Mouse (Mus musculus): ENCODE results near the gene Tmppe.

Gene Tmppe

DNA sequence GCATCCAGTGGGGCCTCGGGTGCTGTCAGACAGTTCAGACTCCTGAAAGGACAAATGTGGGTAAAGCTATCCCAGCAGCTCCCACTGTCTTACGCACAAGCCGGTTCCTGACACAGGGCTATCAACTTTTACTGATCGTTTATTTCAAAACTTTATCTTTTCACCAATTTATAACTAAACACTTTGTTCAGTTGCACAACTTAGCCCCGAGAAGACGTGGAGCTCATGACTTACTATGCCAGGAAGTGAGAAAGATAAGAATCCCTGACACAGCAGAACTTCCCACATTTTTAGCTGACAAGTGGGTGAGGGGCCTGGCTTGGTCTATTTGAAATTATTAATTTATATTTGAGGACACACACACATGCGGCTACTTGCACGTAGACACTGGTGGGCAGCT is 6.2 kb upstream of the Tmppe start:
- DNase-seq (ENCODE audit: extremely low read depth, low read depth): peak; percentile 25

DNA sequence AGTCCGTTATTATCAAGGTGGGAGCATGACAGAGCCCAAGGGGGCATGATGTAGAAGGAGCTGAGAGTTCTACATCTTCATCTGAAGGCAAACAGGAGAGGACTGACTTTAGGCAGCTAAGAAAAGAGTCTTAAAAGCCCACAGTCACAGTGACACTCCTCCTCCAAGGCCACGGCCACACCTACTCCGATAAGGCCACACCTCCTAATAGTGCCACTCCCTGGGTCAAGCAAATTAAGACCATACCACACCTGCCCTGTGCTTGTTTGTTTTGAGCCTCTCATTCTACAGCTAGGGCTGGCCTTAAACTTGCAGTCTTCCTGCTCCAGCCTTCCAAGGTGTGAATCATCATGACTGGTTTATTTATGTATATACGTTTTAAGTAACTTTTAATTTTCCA is 5.6 kb upstream of the Tmppe start:
- DNase-seq (ENCODE audit: extremely low read depth, low read depth): peak; percentile 14

DNA sequence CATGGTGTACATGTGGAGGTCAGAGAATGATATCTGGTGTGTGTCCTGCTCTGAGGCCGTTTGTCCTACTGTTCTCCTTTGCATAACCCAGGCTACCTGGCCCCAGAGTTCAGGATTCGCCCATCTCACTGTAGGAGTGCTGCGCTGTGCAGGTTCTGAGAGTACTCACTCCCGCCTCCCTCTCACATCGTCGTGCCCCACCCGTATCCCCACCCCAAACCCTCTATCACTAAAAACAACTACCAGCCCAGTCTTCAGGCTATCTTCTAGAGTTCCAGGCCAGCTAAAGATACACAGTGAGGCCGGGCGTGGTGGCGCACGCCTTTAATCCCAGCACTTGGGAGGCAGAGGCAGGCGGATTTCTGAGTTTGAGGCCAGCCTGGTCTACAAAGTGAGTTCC is 1.2 kb upstream of the Tmppe start:
- no peak for DNase-seq (ENCODE audit: extremely low read depth, low read depth)

DNA sequence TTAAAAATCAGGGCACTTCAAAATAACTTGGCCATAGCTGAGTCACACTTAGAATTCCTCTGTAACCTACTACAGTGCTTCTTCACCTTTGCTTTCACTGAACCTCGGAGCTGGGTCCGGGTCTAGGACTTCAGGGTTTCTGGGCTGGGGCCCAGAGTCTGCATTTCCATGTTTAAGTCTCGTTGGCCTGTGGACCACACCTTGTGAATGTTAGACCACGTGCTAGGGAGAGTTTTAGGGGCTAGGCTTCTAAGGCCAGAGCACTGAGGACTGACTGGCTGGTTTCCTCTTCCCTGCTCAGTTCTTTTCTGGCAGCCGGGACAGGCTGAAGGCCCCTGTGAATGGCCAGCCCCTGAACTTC is 337 bp upstream of the Tmppe start:
- DNase-seq (ENCODE audit: extremely low read depth, low read depth): no peak

DNA sequence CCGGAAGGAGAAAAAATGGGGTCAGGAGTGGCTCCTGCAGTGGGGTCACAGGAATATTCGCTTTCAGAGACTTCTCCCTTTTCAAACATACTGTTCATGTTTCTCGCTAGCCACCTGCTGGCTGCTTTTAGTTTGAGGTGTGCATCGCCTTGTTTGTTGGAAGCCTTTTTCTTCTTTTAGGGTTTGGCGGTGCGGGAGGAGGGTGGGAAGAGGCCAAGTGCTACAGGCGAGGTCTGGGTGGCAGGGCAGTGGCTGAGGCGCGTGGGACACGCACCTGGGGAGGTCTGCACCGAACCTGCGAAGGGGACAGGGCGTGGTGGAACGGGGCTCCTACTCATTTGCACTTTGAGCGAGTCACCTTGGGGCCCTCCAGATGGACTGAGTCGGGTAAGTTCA is 778 bp downstream of the Tmppe start:
- DNase-seq (ENCODE audit: extremely low read depth, low read depth): peak; percentile 49

DNA sequence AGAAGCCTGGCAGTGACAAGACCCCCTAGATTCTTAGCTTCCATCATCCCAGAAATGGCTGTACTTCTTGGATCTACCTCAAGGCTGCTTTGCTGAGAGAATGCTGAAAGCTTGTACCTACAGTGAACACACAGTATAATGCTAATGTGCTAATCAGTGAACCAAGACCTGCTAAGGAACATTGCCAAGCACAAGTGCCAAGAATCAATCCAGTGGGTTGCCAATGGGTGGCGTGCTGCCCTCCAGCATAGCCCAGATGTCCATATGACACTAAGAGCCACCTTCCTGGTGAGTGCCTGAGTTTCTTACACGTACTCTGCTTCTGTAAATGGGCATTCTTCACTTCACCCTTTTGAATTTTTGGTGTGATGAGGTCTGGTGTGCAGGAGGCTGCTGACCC is 6.8 kb downstream of the Tmppe start:
- no peak for DNase-seq (ENCODE audit: extremely low read depth, low read depth)

DNA sequence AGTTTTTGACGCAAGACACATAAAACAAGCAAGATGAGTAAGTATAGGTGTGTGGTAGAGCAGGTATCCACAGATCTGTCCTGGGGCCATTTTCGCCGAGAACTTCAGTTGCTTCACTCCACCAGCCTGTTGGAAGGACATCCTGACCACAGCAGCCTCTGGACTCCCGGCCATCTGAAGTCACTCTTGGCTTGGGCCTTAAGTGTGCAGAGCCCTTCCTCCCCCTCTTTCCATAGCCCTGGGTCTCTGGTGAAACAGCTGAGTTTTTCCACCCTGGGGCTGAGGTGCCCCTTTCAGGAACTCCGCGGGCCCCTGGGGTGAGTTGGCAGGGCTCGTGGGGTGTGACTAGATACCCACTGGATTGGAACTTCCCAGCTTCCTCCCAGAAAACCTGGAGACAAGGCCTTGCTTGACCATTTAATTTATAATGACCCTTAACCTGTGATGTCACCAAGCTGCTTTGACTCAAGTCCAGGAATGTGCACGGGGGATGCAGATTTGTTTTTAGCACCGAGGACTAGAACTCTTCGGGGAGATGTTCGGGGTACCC is 9.5 kb downstream of the Tmppe start:
- no peak for DNase-seq (ENCODE audit: extremely low read depth, low read depth)

DNA sequence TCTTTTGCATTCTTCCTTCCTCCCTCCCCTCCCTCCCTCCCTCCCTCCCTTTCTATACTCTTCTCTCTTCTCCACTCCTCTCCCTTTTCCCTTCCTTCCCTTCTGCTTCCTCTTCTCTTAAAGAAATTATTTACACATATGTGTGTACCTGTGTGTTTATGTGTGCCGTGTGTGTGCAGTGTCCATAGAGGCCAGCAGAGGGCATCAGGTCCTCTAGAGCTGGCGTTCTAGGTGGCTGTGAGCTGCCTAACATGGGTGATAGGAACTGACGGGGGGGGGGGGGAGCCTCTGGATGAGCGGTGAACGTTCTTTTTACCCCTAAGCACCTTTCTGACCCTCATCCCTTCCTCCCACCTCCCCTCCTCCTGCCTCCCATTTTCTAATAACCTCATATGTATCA is 10.4 kb downstream of the Tmppe start:
- DNase-seq (ENCODE audit: extremely low read depth, low read depth): no peak

DNA sequence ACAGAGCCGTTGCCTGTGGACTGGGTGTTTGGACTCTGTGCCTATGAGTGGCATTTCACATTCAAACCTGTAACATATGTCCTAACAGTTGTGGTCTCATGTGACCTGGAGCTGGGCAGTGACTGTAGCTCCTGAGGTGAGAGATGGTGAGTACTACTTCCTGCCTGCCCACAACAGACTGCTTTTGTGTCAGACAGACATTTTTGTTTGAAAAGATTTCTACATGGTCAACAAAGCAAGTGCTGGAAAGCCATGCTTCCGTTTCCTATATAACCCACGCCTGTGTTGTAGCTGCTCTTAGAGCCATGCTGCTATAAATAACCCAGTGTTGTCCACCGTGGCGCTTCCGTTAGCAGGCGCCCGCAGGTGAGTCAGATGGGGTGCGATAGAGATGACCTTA is 11.5 kb downstream of the Tmppe start:
- no peak for DNase-seq (ENCODE audit: extremely low read depth, low read depth)

DNA sequence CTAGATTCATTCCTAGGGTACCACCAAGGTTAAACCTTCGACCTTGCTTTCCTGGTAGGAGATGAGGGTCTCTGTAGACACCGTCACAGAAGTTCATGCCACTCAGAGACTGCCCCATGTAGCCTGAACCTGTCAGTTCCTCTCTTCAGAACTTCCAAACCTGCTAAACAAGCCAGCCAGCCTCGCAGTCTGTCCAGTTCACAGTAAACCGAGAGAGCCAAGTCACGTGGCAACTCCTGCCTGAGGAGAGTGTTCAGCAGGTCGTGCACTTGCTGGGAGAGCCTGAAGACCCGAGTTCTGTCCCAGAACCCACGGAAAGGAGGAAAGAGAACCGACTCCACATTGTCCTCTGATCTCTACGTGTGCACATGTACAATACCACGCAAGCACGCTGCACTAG is 13.0 kb downstream of the Tmppe start:
- DNase-seq (ENCODE audit: extremely low read depth, low read depth): no peak

DNA sequence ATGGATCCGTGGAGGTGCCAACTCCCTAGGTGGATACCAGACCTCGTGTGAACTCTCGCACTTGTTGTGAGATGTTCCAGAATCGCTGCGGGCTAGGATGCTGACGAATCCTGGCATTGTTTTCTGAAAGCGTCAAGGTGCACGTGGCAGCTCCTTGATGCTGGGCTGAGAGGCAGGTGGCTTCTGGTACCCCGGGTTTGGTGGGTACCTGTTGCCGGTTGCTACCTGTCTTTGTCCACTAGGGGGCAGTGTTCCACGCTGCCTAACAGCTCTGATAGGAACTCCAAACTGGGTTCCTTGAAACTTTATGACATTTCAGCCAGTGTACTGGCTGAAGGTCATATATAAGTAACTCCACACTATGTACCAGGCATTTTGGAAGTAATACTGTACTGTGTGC is 14.8 kb downstream of the Tmppe start:
- DNase-seq (ENCODE audit: extremely low read depth, low read depth): peak; percentile 26

DNA sequence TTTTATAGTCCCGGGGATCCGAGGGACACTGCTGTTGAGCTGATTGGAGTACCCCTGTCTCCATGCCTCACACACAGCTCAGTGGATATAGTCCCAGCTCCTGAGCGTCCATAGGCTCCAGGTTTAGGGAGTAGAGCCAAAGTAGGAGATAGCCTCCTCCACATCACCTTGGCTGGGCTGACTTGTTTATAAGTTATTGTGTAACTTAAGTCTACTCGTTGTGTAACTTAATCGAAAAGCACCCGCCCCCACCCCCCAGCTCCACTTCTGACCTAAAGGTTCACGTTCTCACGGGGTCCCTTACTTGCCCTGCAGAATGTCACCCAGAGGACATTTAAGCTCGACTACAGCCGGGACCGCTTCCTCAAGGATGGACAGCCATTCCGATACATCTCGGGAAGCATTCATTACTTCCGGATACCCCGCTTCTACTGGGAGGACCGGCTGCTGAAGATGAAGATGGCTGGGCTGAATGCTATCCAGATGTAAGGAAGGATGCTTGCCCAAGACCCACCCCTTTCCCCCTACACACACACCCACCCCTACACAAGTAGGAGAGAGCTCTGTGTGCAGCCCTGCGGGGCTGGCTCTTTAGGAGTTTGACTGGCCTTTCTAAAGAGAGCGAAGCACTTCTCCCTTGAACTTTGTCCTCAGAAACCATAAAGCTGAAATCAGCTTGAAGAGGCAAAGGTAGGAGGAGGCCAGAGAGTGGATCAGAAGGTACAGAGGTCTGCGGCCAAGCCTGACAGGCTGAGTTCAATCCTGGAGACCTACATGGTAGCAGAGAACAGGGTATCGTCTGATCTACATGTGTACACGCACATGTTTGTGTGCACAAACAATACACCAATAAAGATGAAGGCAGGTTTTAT is 16.0 kb downstream of the Tmppe start:
- no peak for DNase-seq (ENCODE audit: extremely low read depth, low read depth)

DNA sequence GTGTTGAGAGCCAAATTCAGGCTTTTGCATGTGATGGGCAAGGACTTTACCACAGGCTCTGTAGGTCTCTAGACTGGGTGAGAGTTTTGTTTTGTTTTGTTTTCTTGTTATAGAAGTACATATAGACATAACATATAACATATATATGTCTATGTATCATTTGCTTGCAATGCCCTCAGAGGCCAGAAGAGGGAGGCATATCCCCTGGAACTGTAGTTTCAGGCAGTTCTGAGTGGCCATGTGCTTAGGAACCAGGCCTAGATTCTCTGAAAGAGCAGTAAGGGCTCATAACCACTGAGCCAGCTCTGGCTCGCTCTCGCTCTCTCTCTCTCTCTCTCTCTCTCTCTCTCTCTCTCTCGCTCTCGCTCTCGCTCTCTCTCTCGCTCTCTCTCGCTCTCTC is 17.3 kb downstream of the Tmppe start:
- peak; percentile 68 for DNase-seq (ENCODE audit: extremely low read depth, low read depth)

DNA sequence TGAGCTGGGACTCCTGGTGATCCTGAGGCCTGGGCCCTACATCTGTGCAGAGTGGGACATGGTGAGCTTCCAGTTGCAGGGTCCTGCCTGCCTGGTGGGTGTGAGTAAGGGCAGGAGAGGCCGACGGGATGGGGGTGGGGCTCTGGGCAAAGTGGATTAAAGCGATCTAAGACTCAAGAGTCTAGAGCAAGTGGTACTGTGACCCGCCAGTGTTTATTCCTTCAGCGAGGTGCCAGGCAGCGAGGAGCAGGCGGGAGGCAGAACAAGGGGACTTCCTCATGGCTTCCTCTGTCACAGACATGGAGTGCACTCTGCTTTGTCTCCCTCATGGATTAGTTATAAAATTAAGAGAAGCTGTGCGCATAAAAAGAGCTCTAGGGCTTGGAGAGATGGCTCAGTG is 19.5 kb downstream of the Tmppe start:
- no peak for DNase-seq (ENCODE audit: extremely low read depth, low read depth)

DNA sequence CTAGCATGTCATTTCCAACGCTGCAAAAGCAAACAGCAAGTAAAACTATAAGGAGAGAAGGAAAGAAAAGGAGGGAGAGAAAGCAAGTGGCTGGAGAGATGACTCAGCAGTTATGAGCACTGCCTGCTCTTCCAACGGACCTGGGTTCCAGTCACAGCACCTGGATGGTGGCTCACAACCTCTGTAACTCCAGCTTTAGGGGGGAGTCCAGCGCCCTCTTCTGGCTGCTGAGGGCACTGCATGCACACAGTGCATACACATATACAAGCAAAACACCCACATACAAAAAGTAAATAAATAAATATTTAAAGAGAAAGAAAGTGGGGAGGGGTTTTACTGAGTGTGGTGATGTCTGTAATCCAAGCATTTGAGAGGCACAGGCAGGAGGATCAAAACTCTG is 20.1 kb downstream of the Tmppe start:
- DNase-seq (ENCODE audit: extremely low read depth, low read depth): no peak

DNA sequence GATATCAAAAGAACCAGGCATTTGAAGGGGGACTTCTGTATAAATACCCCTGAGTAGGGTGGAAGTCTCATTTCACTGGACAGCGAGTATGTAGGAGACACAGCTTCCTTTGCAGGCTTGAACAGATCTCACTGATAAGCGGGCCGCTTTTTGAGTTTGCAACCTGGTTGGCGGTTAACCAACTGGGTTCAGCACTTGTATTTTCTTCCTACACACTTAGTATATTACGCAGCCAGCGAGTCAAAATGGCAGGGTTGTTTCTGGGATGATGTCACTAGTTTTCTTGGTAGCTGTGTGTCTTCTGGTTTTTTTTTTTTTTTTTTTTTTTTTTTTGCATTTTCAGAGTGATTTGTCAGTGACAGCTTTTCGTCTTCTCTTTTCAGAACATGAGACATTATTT is 20.9 kb downstream of the Tmppe start:
- no peak for DNase-seq (ENCODE audit: extremely low read depth, low read depth)

DNA sequence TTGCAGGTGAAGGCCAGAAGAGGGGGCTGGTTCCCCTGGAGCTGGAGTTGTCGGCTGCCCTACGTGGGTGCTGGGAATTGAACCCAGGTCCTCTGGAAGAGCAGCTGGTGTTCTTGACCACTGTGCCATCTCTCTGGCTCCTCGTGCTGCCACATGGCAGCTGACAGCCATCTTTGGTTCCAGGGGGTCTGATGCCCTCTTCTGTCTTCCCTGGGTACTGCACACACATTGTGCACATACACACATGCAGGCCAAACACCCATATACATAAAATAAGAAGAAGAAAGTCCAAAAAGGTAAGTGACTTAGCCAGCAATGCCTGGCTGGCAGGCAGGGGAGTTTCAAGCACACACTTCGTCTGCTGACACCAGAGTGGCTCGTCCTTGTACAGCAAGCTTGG is 24.7 kb downstream of the Tmppe start:
- DNase-seq (ENCODE audit: extremely low read depth, low read depth): no peak

DNA sequence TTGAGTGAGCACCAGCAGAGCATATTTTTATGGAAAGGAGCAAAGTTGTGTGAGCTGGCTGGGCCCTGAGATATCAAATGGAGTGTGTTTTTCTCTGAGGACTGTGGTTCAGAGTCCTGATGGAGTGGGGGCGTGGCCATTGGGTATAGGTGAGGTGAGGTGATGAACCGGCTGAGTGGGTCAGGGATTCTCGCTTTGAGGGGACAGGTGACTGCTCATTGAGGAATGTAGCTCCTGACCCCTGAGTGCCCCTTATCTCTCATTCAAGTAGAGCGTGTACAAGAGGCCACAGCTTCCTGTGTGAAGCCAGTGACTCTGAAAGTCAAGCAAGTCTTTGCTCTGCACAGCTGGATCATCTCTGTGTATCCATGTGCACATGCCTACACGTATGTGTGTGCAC is 25.3 kb downstream of the Tmppe start:
- no peak for DNase-seq (ENCODE audit: extremely low read depth, low read depth)

DNA sequence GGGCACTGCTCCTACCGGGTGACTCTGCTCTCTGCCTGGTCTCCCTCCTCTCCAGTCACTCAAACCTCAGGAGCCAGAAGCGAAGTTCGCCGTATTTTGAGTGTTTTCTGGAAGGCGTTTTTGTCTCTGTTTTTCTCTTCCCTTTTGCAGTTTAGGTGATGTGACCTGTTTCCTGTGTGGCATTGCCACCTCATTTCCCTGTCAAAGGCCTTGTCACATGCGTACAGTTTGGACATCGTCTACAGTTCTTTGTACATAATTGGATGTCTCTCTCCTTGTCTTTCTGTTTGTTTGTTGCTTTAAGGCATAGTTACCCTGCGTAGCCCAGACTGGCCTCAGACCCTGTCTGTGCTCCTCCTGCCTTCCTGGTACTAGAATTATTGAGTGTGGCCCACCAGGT is 26.5 kb downstream of the Tmppe start:
- no peak for DNase-seq (ENCODE audit: extremely low read depth, low read depth)

DNA sequence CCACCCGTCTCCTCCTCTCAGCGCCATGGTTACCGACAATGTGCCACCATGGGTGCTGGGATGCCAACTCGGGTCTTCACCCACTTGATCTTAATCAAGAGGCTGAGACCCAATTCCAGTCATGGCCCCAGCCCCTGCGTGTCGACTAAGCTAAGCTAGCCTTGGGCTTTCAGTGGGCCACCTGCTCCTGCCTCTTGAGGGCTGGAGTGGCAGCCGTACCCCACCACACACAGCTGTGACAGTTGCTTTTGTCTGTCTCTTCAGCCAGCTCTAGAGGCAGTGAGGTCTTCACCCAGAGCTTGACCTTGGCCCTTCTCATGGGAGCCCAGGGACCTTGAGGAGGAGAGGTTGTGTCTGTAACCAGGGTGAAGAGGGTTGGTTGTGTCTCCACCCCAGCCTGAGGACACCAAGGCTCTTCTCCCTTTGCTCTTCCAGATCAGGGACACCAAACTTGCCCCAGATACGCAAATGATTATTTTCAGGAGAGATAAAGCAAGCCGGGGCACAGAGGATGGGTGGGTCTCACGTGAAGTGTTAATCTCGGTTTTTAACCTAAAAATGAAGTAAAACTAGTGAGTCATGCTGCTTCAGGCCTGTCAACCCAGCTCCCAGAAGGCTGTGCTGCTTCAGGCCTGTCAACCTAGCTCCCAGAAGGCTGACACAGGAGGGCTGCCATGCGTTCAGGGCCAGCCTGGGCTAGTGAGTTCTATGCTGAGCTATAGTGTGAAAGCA is 27.4 kb downstream of the Tmppe start:
- DNase-seq (ENCODE audit: extremely low read depth, low read depth): peak; percentile 16

DNA sequence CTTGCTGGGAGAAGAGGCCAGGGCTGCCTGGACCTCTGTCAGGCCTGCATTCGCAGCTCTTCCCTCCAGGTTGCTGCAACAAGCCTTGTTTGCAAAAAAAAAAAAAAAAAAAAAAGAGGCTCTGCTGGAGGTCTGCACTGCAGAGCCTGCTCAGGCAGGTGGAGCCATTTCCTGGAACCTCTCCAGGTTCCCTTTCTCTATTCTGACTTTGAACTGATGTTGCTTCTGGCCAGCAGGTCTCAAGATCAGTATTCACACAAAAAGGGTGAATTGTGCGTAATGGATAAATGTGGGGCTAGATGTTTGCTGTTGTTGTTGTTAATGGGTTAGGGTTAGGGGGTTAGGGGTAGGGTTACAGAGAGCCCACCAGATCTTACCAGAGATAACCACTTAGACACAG is 34.8 kb downstream of the Tmppe start:
- DNase-seq (ENCODE audit: extremely low read depth, low read depth): no peak

DNA sequence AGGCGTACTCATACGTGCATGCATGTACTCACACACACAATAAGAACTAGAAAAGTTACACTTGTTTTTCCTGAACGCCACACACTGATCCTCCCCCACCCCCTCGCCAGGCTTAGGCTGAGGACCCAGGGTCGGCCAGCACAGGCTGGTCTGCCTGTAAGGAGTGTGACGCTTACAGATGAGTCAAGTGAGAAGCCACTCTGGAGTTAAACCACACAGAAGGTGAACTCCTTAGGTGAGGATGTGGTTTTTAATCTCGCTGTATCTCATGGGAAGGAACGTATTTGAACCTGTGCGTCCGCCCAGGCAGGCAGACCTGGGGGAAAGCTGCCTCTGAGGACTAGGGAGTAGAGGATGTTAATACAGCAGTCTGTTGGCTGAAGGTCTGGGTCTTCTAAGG is 39.6 kb downstream of the Tmppe start:
- DNase-seq (ENCODE audit: extremely low read depth, low read depth): no peak

DNA sequence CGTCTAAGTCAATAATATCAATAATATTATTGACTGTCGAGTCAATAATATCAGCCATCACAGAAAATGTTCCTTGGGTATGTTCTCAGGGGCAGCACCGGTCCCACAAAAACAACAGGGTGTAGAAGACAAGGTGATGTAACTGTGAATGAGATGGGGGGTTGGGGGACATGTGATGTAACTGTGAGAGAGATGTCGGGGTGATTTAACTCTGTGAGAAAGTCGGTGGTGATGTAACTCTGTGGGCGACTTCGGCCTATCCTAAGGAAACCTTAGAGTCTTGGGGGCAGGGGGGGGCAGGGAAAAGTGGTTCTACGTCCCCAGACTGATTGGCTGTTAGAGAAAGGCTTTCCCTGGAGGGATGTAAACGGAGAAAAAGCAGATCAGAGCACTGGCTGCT is 41.3 kb downstream of the Tmppe start:
- DNase-seq (ENCODE audit: extremely low read depth, low read depth): no peak

Data from MEL-GATA-1-ER (cell line).